Mouse (Mus musculus) midbrain, embryonic 13.5 days (tissue): Measurements from ENCODE around the gene Gucy2e. TPM values are rescaled to one million over a fixed set of nuclear protein-coding genes. Genes with fewer than 3 reads are reported as not detected.

Experiments
- ATAC-seq: fragments of 200-750 bp; cut with Nextera tagmentation; 2 replicates; pipeline ENCODE4 v1.8.0; 2017; ENCODE audit warnings: mild to moderate bottlenecking, moderate TSS enrichment, moderate library complexity
- H3K27ac ChIP-seq: fragments of 300-500 bp; sonication (generic); 2 replicates; pipeline ENCODE4 v1.5.1; 2015; ENCODE audit warnings: inconsistent platforms, mild to moderate bottlenecking, moderate library complexity
- H3K27me3 ChIP-seq: fragments of 300-500 bp; sonication (generic); 2 replicates; pipeline ENCODE4 v1.6.1; 2015; ENCODE audit warnings: mild to moderate bottlenecking, inconsistent platforms
- H3K36me3 ChIP-seq: fragments of 300-500 bp; sonication (generic); 2 replicates; pipeline ENCODE4 v1.6.1; 2015; ENCODE audit warnings: mild to moderate bottlenecking, inconsistent platforms
- H3K4me1 ChIP-seq: fragments of 300-500 bp; sonication (generic); replicated peaks from 2 replicates; pipeline ENCODE4 v1.6.1; 2015; ENCODE audit warnings: inconsistent platforms
- H3K4me2 ChIP-seq: fragments of 300-500 bp; sonication (generic); replicated peaks from 2 replicates; pipeline ENCODE4 v1.6.1; 2015; ENCODE audit warnings: moderate library complexity, mild to moderate bottlenecking, inconsistent platforms
- H3K4me3 ChIP-seq: fragments of 300-500 bp; sonication (generic); replicated peaks from 2 replicates; pipeline ENCODE4 v1.5.1; 2015; ENCODE audit warnings: mild to moderate bottlenecking, inconsistent platforms
- H3K9ac ChIP-seq: fragments of 300-500 bp; sonication (generic); replicated peaks from 2 replicates; pipeline ENCODE4 v1.6.1; 2015; ENCODE audit warnings: mild to moderate bottlenecking, inconsistent platforms
- H3K9me3 ChIP-seq: fragments of 300-500 bp; sonication (generic); 2 replicates; pipeline ENCODE4 v1.6.1; 2016; ENCODE audit warnings: mild to moderate bottlenecking, inconsistent platforms
- WGBS: fragments of 180-500 bp; shearing (Covaris S2); methylation state at CpG from one replicate; pipeline ENCODE4 v1.1.7; 2015; 5-methylcytosine and 5-hydroxymethylcytosine counted together
- polyA plus RNA-seq: library from polyadenylated mRNA; unstranded; fragments of >200 nt; fragmentation: Nextera tagmentation; extraction: Ambion mirVana; gene quantifications from 2 replicates; pipeline ENCODE4 v1.2.1, GENCODE M21; 2015

The Gucy2e gene
- polyA plus RNA-seq, 1 experiment from 2014 or later, result 0.42 TPM

GRCm38 (mm10) chr11:69171626-69172025, 65.2 kb downstream of the Gucy2e start:
- 30% methylated on average over 7 of the region's 7 CpGs for WGBS
- no peak for ATAC-seq

GRCm38 (mm10) chr11:69169313-69169712, 67.5 kb downstream of the Gucy2e start:
- Histone ChIP-seq H3K4me3 (no peak overlapping the region), H3K27me3 (no peaks in the 10 kb centered on the region), H3K4me1 (no peaks in the 10 kb centered on the region), H3K4me2 (no peak overlapping the region), H3K27ac (no peak overlapping the region), H3K36me3 (no peaks in the 10 kb centered on the region), H3K9me3 (no peaks in the 10 kb centered on the region), H3K9ac (no peak overlapping the region)
- ATAC-seq, result no peak
- 94% methylated on average over 12 of the region's 12 CpGs for WGBS

More at GRCm38 (mm10) chr11:69171626-69172025, 65.2 kb downstream of the Gucy2e start:
- no peaks in the 10 kb centered on the region for H3K27me3 ChIP-seq
- no peak overlapping the region for H3K4me3 ChIP-seq
- no peaks in the 10 kb centered on the region for H3K9me3 ChIP-seq
- no peaks in the 10 kb centered on the region for H3K4me1 ChIP-seq
- H3K27ac ChIP-seq, result no peak overlapping the region
- no peak overlapping the region for H3K9ac ChIP-seq
- H3K4me2 ChIP-seq, result no peak overlapping the region
- H3K36me3 ChIP-seq, result no peaks in the 10 kb centered on the region

Other genes starting within 250 kb of the Gucy2e start
- gene Pfas, start 228.6 kb downstream of the Gucy2e start, polyA plus RNA-seq, result 25.7 and 26.0 TPM in 2 replicates
- 51.2 and 58.8 TPM in 2 replicates for gene Ctc1, start 221.1 kb downstream of the Gucy2e start, polyA plus RNA-seq
- 61.3 and 62.6 TPM in 2 replicates for gene Aurkb, start 191.4 kb downstream of the Gucy2e start, polyA plus RNA-seq
- 11.3 and 13.5 TPM in 2 replicates for gene Borcs6, start 177.3 kb downstream of the Gucy2e start, polyA plus RNA-seq
- gene Tmem107, start 166.2 kb downstream of the Gucy2e start, polyA plus RNA-seq, result 31.7 and 42.5 TPM in 2 replicates
- 175 and 188 TPM in 2 replicates for gene Vamp2, start 148.5 kb downstream of the Gucy2e start, polyA plus RNA-seq
- gene Per1, start 141.8 kb downstream of the Gucy2e start, polyA plus RNA-seq, result 8.6 and 10.5 TPM in 2 replicates
- 0.10 and 0.26 TPM in 2 replicates for gene Hes7, start 116.6 kb downstream of the Gucy2e start, polyA plus RNA-seq
- 0.28 TPM in 1 of 2 replicates, not detected in the other for gene 9130213A22Rik, start 114.4 kb downstream of the Gucy2e start, polyA plus RNA-seq
- 0.39 and 0.43 TPM in 2 replicates for gene Aloxe3, start 111.1 kb downstream of the Gucy2e start, polyA plus RNA-seq
- 0.13 TPM in 1 of 2 replicates, not detected in the other for gene Alox12b, start 80.0 kb downstream of the Gucy2e start, polyA plus RNA-seq
- 0.06 and 0.07 TPM in 2 replicates for gene Alox8, start 39.2 kb downstream of the Gucy2e start, polyA plus RNA-seq
- 29.8 and 30.8 TPM in 2 replicates for gene Cntrob, start 86.7 kb upstream of the Gucy2e start, polyA plus RNA-seq
- gene Trappc1, start 86.9 kb upstream of the Gucy2e start, polyA plus RNA-seq, result 221 and 223 TPM in 2 replicates
- gene Kcnab3, start 89.2 kb upstream of the Gucy2e start, polyA plus RNA-seq, result 3.9 and 4.9 TPM in 2 replicates
- gene Rnf227, start 103.4 kb upstream of the Gucy2e start, polyA plus RNA-seq, result 146 and 155 TPM in 2 replicates
- gene Chd3, start 132.4 kb upstream of the Gucy2e start, polyA plus RNA-seq, result 83.5 and 91.9 TPM in 2 replicates
- gene Naa38, start 158.5 kb upstream of the Gucy2e start, polyA plus RNA-seq, result 92.2 and 105 TPM in 2 replicates
- 41.8 and 47.7 TPM in 2 replicates for gene Cyb5d1, start 158.6 kb upstream of the Gucy2e start, polyA plus RNA-seq
- gene Tmem88, start 161.2 kb upstream of the Gucy2e start, polyA plus RNA-seq, result 4.9 and 7.0 TPM in 2 replicates
- gene Kdm6b, start 176.6 kb upstream of the Gucy2e start, polyA plus RNA-seq, result 54.9 and 59.2 TPM in 2 replicates